Mouse (Mus musculus): ENCODE data around the gene Gabrr1.

Gabrr1 gene

GRCm38 (mm10) chr4:33132221-33132620, at the start of gene Gabrr1:
TSS of gene Gabrr1 (plus strand) at chr4:33132521.
- DNase-seq (ENCODE audit: low read depth, low spot score), result no peak

- no peak for DNase-seq (ENCODE audit: low read depth, low spot score)
These were observed 33.1 kb upstream of the Gabrr1 start for GRCm38 (mm10) chr4:33099118-33099694.

DNA sequence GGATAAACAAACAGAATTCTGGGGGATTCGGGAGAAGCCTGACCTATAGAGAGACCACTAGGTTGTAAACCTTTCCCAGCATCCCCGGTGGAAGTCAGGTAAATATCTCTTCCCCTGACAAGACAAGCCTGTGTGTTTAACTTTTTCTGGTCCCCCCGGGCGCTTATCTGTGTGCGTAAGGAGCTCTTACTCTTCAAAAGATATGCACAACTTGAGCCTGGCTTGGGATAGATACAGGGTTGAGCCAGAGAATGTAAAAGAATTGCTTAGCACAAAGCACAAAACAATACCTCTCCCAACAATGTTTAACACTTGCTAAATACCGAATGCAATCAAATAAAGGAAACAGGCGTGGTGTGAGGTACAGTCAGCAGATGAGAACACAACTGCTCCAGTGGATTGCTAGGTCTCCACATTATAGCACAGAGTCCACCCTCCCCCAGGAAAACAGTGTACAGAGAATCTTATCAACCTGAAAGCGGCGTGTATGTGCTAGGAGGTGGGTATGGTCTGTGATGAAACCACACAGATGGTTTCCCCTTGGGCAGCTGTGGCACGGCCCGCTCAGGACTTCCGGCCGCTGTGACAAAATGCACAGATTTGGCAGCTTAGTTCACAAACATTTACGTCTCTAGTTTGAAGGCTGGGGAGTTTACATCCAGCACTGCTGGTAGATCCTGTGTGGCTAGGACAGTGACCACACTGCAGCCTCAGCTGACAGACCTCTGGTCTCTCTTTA, 22.4 kb upstream of the Gabrr1 start:
- DNase-seq (ENCODE audit: low read depth, low spot score), result peak; percentile 25

DNA sequence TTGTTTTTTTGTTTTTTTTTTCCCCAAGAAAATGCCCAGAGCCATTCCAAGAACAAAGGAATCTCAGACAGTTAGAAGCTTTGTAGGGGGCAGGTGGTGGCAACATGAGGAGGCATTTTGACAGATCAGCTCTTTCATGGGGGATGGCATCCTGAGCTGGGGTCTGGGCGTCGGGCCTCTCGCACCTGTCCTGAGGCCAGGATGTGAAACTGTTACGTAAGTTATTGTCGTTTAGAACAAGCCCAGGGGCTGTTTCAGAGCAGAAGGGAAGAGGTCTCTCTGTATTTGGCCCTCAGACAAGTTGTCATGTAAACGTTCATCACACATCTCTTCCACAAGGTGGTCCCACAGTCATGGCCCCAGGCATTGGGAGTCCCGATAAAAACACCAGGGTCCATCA, 21.5 kb upstream of the Gabrr1 start:
- no peak for DNase-seq (ENCODE audit: low read depth, low spot score)

- no peak for DNase-seq (ENCODE audit: low read depth, low spot score)
These were observed 21.0 kb upstream of the Gabrr1 start for GRCm38 (mm10) chr4:33111358-33111757.

DNA sequence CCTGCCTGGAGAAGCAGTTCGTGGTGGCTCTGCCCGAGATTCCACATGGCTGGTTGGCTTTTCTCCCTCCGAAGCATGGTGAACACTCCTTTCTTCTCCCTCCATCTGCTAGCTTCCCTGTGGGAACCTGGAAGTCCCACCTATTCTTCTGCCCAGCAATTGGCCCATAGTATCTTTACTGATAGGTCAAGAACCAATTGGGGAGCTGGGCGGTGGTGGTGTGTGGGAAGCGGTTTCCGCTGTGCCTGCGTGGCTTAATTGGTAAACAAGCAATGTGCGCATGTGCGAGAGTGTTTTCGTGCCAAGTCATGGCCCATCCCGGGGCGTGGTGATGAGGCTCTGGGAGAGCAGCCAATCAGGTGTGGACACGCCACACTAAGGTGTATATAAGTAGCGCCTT, 19.5 kb upstream of the Gabrr1 start:
- DNase-seq (ENCODE audit: low read depth, low spot score), result peak; percentile 60

GRCm38 (mm10) chr4:33119118-33119517, 13.2 kb upstream of the Gabrr1 start:
- DNase-seq (ENCODE audit: low read depth, low spot score), result peak; percentile 76

- DNase-seq (ENCODE audit: low read depth, low spot score), result peak; percentile 69
These were observed 7.8 kb upstream of the Gabrr1 start for GRCm38 (mm10) chr4:33124493-33124892.

GRCm38 (mm10) chr4:33125409-33126084, 6.8 kb upstream of the Gabrr1 start:
- peak; percentile 44 for DNase-seq (ENCODE audit: low read depth, low spot score)

GRCm38 (mm10) chr4:33146679-33147291, 14.5 kb downstream of the Gabrr1 start:
- peak; percentile 23 for DNase-seq (ENCODE audit: low read depth, low spot score)

DNA sequence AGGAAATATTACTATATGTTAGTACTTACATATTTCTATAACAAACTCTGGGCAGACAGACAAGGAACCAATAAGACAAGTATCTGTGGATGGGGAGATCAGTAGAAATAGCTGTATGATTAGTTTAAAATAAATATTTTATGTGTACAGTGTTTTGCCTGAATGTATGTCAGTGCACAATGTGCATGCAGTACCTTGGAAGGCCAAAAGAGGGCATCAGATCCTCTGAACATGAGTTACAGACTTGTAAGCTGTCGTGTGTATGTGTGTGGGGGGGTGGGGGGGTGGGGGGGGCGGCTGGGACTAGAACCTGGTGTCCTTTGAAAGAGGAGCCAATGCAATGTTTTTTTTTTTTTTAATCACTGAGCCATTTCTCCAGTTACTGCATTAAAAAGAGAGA, 15.5 kb downstream of the Gabrr1 start:
- peak; percentile 69 for DNase-seq (ENCODE audit: low read depth, low spot score)

DNA sequence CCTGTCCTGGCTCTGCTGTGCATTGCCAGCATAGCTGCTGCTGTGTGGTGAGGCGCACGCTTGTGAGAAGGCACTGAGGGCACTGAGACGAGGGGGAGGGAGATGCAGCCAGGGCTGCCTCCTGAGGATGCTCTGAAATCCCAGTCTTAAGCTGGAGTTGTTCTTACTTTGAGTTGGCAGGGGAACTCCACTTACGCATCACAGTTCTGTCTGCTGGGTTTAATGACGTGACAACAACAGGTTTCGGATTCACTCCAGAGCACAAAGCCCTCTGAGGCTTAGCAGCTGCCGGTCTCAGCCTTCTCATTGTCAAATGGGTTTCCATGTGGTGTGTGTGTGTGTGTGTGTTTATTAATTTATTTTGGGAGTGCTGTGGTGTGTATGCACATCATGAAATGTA, 16.8 kb downstream of the Gabrr1 start:
- no peak for DNase-seq (ENCODE audit: low read depth, low spot score)

- peak; percentile 40 for DNase-seq (ENCODE audit: low read depth, low spot score)
These were observed 20.0 kb downstream of the Gabrr1 start for GRCm38 (mm10) chr4:33152087-33153038.

- no peak for DNase-seq (ENCODE audit: low read depth, low spot score)
These were observed 51.2 kb downstream of the Gabrr1 start for GRCm38 (mm10) chr4:33183477-33183876.

DNA sequence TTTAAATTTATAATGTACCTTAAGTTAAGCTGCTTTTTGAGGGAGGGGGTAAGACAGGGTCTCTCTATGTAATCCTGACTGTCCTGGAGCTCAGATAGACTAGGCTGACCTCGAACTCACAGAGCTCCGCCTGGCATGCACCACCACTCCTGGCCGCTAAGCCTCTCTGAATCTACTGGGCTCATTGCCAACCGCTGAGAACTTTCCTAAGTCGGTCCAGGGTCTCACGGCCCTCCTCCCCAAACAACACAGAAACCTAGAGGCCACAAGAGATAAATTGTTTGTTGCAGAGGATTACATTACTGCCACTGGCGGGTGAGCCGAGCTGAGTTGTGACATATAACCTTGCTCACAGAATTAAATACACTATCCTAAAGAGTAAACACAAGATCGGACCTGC, 55.8 kb downstream of the Gabrr1 start:
- peak; percentile 79 for DNase-seq (ENCODE audit: low read depth, low spot score)

DNA sequence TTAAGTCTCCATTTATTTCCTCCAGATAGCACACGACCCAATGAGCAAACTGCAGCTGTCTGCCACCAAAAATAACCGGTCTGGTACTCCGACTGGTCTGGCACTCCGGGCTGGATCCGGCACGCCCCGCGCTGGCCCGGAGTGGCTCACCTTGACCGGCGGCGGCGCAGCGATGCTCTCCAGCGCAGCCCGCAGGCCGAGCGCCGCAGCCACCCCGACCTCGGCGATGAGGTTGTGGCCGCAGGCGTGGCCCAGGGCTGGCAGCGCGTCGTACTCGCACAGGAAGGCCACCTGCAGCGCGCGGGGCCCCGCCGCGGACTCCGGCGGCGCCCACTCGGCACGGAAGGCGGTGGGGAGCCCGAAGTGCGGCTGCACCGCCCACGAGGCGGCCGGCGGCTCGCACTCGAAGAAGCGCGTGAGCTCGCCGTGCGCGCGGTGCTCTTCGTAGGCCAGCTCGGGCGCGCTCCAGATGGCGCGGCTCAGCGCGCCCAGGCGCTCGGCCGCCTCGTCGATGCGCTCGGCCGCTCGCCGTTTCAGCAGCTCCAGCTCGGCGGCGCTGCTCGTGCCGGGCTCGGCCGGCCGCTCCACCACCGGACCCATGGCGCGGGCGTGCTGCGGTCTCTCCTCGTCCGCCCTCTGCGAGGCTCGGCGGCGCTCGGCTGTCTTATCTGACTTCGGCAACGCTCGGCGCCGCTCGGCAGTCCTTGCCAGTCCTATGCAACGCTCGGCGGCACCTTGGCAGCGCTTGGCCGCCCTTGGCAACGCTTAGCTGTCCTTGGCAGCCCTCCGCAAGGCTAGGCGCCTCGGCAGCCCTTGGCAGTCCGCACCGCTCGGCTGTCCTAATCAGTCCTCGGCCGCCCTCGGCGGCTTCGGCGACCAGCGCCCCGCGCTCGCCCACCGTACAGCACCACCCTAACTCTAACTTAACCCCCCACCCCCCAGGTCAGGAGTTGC, 56.7 kb downstream of the Gabrr1 start:
- DNase-seq (ENCODE audit: low read depth, low spot score), result peak; percentile 92

GRCm38 (mm10) chr4:33189735-33190036, 57.4 kb downstream of the Gabrr1 start, which contains the start of gene Pm20d2:
TSS of gene Pm20d2 (minus strand) at chr4:33189737.
- DNase-seq (ENCODE audit: low read depth, low spot score), result no peak

- DNase-seq (ENCODE audit: low read depth, low spot score), result peak; percentile 81
These were observed 65.8 kb downstream of the Gabrr1 start for GRCm38 (mm10) chr4:33198117-33198516.

DNA sequence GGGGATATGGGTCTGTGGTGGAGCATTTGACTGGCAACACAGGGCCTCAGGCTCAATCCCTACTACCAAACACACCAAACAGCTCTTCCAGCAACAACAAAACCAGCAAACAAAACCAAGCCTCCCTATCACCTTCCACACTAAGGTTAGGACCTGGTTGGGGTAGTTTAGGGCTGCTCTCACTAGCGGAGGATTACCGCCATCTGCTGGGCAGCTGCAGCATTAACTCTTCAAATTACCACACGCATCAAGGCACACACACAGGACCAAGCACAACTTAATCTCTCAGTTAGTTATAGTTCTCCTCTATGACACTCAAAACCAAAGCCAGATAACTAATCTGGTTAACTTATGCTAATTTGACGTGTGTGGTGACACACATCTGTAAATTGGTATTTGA, 72.4 kb downstream of the Gabrr1 start:
- DNase-seq (ENCODE audit: low read depth, low spot score), result peak; percentile 76

GRCm38 (mm10) chr4:33207551-33207950, 75.2 kb downstream of the Gabrr1 start:
- peak; percentile 47 for DNase-seq (ENCODE audit: low read depth, low spot score)

All from ZHBTc4 (cell line).